Mouse (Mus musculus): ENCODE data around the gene Saa1.
A peak's percentile ranks its signal among the peaks of the same experiment; 100 is the strongest.

Gene Saa1

GRCm38 (mm10) chr7:46718591-46719270 is 24.0 kb downstream of the Saa1 start:
- no peak for DNase-seq (ENCODE audit: low read depth, low spot score)

- DNase-seq (ENCODE audit: low read depth, low spot score): no peak
Measured at GRCm38 (mm10) chr7:46716897-46717296, 25.9 kb downstream of the Saa1 start.

GRCm38 (mm10) chr7:46715600-46715999 is 27.2 kb downstream of the Saa1 start, which contains the start of gene Saa3:
Gene Saa3, minus strand, starts transcription at chr7:46715700.
- no peak for DNase-seq (ENCODE audit: low read depth, low spot score)

- DNase-seq (ENCODE audit: low read depth, low spot score): no peak
Measured at GRCm38 (mm10) chr7:46714518-46714917, 28.3 kb downstream of the Saa1 start.

DNA sequence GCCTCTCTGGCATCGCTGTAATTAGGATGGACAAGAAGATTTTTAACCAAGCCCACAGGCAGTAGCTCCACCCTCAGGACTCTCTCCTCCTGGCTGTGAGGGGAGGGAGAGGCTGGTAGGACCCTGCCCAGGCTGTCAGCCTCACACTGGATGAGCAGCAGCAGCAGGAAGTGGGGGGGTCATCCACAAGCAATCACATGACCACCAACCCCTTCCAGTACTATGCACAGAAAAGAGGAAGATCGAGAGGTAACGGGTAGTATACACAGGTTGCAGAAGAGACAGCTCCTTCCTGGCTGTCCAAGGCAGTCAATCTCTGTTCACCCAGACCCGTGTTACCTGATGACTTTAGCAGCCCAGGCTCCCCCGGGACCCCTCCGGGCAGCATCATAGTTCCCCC is 30.5 kb downstream of the Saa1 start:
- no peak for DNase-seq (ENCODE audit: low read depth, low spot score)

DNA sequence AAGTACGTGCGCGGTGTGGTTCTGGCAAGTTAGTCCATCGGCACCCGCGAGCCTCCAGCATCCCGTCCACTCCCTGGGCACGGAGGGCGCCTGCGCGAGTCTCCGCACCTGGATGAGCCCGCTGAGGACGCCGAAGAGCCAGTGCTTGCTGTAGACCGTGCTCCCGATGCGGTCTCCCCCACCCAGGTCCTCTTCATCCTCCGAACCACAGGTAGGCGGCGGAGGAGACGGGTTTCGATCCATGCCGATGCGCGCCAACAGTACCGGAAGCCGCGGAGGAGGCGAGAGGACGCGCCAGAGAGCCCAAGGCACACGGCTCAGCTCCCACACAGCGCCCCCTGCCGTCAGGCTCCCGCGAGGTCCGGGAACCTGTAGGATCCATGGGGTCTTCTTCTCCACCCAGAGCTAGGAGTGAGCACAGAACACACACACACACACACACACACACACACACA is 32.4 kb downstream of the Saa1 start, which contains the start of gene Saal1:
Gene Saal1, minus strand, starts transcription at position 291 of the 455 bp plus-strand sequence.
- peak; percentile 86 for DNase-seq (ENCODE audit: low read depth, low spot score)

- DNase-seq (ENCODE audit: low read depth, low spot score): no peak
Measured at GRCm38 (mm10) chr7:46700521-46701025, 42.2 kb downstream of the Saa1 start.

DNA sequence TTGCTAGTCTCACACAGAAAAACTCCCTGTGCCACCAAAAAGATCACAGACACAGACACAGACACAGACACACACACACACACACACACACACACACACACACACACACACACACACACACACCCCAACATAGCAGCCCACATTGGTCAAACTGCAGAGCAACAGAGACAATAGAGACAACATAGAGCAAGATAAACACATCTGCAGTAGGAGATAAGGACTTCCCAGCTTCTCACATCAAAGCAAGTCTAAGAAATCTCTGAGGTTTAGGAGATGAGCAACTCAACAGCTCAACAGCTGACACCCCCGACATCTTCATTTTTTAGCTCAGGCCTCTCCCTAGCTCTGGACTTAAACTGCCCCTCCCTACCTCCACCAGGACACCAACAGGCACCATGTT is 46.0 kb downstream of the Saa1 start:
- no peak for DNase-seq (ENCODE audit: low read depth, low spot score)

Data from WW6 (cell line).